In the genomic region with DNA sequence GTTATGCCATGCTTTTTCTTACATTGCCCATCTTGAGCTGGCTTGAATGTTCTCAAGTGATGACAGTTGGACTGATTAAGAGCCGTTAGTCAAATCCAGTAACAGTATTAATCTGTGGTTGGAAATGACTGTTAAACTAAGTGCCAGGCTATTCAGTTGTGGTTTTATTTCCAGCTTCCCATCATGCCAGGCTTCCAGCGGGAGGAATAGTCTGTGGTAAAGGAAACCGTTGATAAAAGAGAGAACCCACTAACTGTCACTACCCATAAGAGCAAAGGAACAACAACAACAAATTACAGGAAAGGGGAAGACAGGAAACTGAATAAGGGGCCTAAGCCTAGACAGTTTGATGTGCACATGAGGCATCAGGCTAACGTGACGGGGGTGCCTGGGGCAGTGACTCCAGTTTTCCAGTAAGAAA, we compare ENCODE assay signal across 17 mouse cellular contexts. TPM values are rescaled to one million over a fixed set of nuclear protein-coding genes. Genes with fewer than 3 reads are reported as not detected.
DNase-seq lines count a peak whose midpoint lies in the region; ATAC-seq and TF ChIP-seq lines count a peak whose summit lies in the region.
"Had no signal": no experiment of that assay in that cellular context is flagged by ENCODE, and none has a peak within 500 bp of the region (broad histone marks: within the 10 kb centered on the region; RNA-seq: fewer than 3 reads in every experiment).

No protein-coding gene starts in this region.

- H3K9me3 ChIP-seq in liver, embryonic 13.5 days (replicated peaks) = no peaks in the 10 kb centered on the region
- no peaks in the 10 kb centered on the region for H3K9me3 ChIP-seq in G1E (replicated peaks)
- no peaks in the 10 kb centered on the region for H3K9me3 ChIP-seq in forebrain, embryonic 16.5 days (ENCODE audit: control insufficient read depth, low read length)
- H3K9me3 ChIP-seq: embryonic facial prominence, embryonic 15.5 days; forebrain, embryonic 15.5 days; heart, embryonic 15.5 days; hindbrain, embryonic 15.5 days; limb, embryonic 10.5 days; neural tube, embryonic 12.5 days had no signal

- no peak for DNase-seq in liver, embryonic 13.5 days
- DNase-seq in liver (no peak), G1E (ENCODE audit: low spot score) (peak; percentile 39)
- peak; percentile 75 for DNase-seq in induced T-regulatory cell, adult 2 months (ENCODE audit: low read depth)
- DNase-seq in thymus, postnatal 25 days = peak; percentile 38
- no peak for DNase-seq in spleen, postnatal 4 days (ENCODE audit: low spot score in 2 of 2)
- DNase-seq in lung, postnatal 4 days = no peak
- DNase-seq: adrenal gland, postnatal 14 days; midbrain, embryonic 14.5 days; right cerebral cortex, adult 18-20 months had no signal

- TF ChIP-seq CTCF in G1E (IDR thresholded peaks at IDR 0.05; ENCODE audit: low read depth, low read length) = no peak

- WGBS in liver, embryonic 13.5 days (ENCODE audit: insufficient replicate concordance) = 31% methylated on average over 5 of the region's 5 CpGs
- WGBS in forebrain, embryonic 16.5 days = 72% methylated on average over 5 of the region's 5 CpGs

- H3K4me2 ChIP-seq in liver, embryonic 13.5 days = no peak overlapping the region
- no peak overlapping the region for H3K4me2 ChIP-seq in forebrain, embryonic 16.5 days (ENCODE audit: low read length)
- H3K4me2 ChIP-seq: embryonic facial prominence, embryonic 15.5 days; forebrain, embryonic 15.5 days; heart, embryonic 15.5 days; hindbrain, embryonic 15.5 days; neural tube, embryonic 12.5 days had no signal

- H3K27ac ChIP-seq in liver, embryonic 13.5 days = peak overlapping the region; percentile 40; the same call in 1 of the 2 replicates
- no peak overlapping the region for H3K27ac ChIP-seq in forebrain, embryonic 16.5 days (ENCODE audit: low read length)
- H3K27ac ChIP-seq: embryonic facial prominence, embryonic 15.5 days; forebrain, embryonic 15.5 days; heart, embryonic 15.5 days; hindbrain, embryonic 15.5 days; limb, embryonic 10.5 days; neural tube, embryonic 12.5 days had no signal

- ATAC-seq in liver, embryonic 13.5 days (ENCODE audit: low read depth) = no peak
- ATAC-seq in G1E (ENCODE audit: extremely low read depth, insufficient number of reproducible peaks, low FRiP score, poor library complexity, severe bottlenecking) = peak; percentile 64
- ATAC-seq in forebrain, embryonic 16.5 days = no peak
- ATAC-seq: forebrain, embryonic 15.5 days had no signal

- H3K27me3 ChIP-seq in liver, embryonic 13.5 days = no peaks in the 10 kb centered on the region
- no peaks in the 10 kb centered on the region for H3K27me3 ChIP-seq in G1E (ENCODE audit: insufficient read depth, low read length)
- no peaks in the 10 kb centered on the region for H3K27me3 ChIP-seq in forebrain, embryonic 16.5 days (replicated peaks; ENCODE audit: control insufficient read depth, insufficient read depth, low read length)
- H3K27me3 ChIP-seq: embryonic facial prominence, embryonic 15.5 days; forebrain, embryonic 15.5 days; heart, embryonic 15.5 days; hindbrain, embryonic 15.5 days; neural tube, embryonic 12.5 days had no signal

- H3K4me1 ChIP-seq in liver, embryonic 13.5 days (replicated peaks) = peaks cover 29% of the 10 kb centered on the region
- peaks cover 82% of the 10 kb centered on the region for H3K4me1 ChIP-seq in G1E (ENCODE audit: insufficient read depth, low read depth, low read length)
- H3K4me1 ChIP-seq in forebrain, embryonic 16.5 days (replicated peaks; ENCODE audit: control insufficient read depth, insufficient read depth, low read length) = no peaks in the 10 kb centered on the region
- H3K4me1 ChIP-seq: embryonic facial prominence, embryonic 15.5 days; forebrain, embryonic 15.5 days; hindbrain, embryonic 15.5 days had no signal

- no peak overlapping the region for H3K9ac ChIP-seq in liver, embryonic 13.5 days
- no peak overlapping the region for H3K9ac ChIP-seq in forebrain, embryonic 16.5 days (replicated peaks; ENCODE audit: low read depth, low read length)
- H3K9ac ChIP-seq: embryonic facial prominence, embryonic 15.5 days; forebrain, embryonic 15.5 days; heart, embryonic 15.5 days; hindbrain, embryonic 15.5 days; neural tube, embryonic 12.5 days had no signal

- H3K4me3 ChIP-seq in liver, embryonic 13.5 days (replicated peaks) = no peak overlapping the region
- peak overlapping the region; percentile 32; the same call in 1 of the 2 replicates for H3K4me3 ChIP-seq in G1E (ENCODE audit: low read depth, low read length)
- H3K4me3 ChIP-seq in forebrain, embryonic 16.5 days (replicated peaks; ENCODE audit: low read length) = no peak overlapping the region
- H3K4me3 ChIP-seq: embryonic facial prominence, embryonic 15.5 days; forebrain, embryonic 15.5 days; heart, embryonic 15.5 days; hindbrain, embryonic 15.5 days; limb, embryonic 10.5 days; neural tube, embryonic 12.5 days had no signal

- peaks cover 10% of the 10 kb centered on the region; the same call in 1 of the 2 replicates for H3K36me3 ChIP-seq in liver, embryonic 13.5 days
- peaks cover 86% of the 10 kb centered on the region for H3K36me3 ChIP-seq in G1E (replicated peaks)
- no peaks in the 10 kb centered on the region for H3K36me3 ChIP-seq in forebrain, embryonic 16.5 days (ENCODE audit: control insufficient read depth, insufficient read depth)
- H3K36me3 ChIP-seq: embryonic facial prominence, embryonic 15.5 days; forebrain, embryonic 15.5 days; heart, embryonic 15.5 days; hindbrain, embryonic 15.5 days; neural tube, embryonic 12.5 days had no signal

RNA-seq across cellular contexts. Expression of a gene that starts 46.1 kb away (rescaled TPM):
- 13.8 and 17.3 TPM in 2 replicates for polyA plus RNA-seq in liver, embryonic 13.5 days (2015; fragmentation: Nextera tagmentation; extraction: Ambion mirVana)
- total RNA-seq in G1E (2014; fragmentation: Nextera tagmentation) (59.0 and 66.6 TPM in 2 replicates), G1E (2017) (64.6 and 76.2 TPM in 2 replicates)
- polyA plus RNA-seq in G1E (2012) = 14.5 and 16.9 TPM in 2 replicates
- 25.5 and 27.9 TPM in 2 replicates for polyA plus RNA-seq in forebrain, embryonic 16.5 days (2015; fragmentation: Nextera tagmentation; extraction: Ambion mirVana)

Comparison
In these comparisons a context has a peak if more than half of its experiments do, and no peak if none do; other contexts are left out.
1. DNase-seq: peak in G1E (single experiment), induced T-regulatory cell, adult 2 months (single experiment) and thymus, postnatal 25 days (single experiment); none in liver, embryonic 13.5 days (single experiment), liver (single experiment), spleen, postnatal 4 days (0 of 2) and lung, postnatal 4 days (0 of 2).